Mouse (Mus musculus) neural tube, embryonic 15.5 days (tissue): ENCODE results near the gene Mn1. TPM values are rescaled to one million over a fixed set of nuclear protein-coding genes. Genes with fewer than 3 reads are reported as not detected.

Experiments used
- ATAC-seq: fragments of 200-750 bp; cut with Nextera tagmentation; 2 replicates; pipeline ENCODE4 v1.8.0; 2017; ENCODE audit warnings: mild to moderate bottlenecking, moderate TSS enrichment, moderate library complexity; ENCODE audit not compliant: low FRiP score
- H3K27ac ChIP-seq: fragments of 300-500 bp; sonication (generic); replicated peaks from 2 replicates; pipeline ENCODE4 v1.5.1; 2015; ENCODE audit warnings: mild to moderate bottlenecking, inconsistent platforms
- H3K27me3 ChIP-seq: fragments of 300-500 bp; sonication (generic); replicated peaks from 2 replicates; pipeline ENCODE4 v1.6.1; 2015; ENCODE audit warnings: inconsistent platforms
- H3K36me3 ChIP-seq: fragments of 300-500 bp; sonication (generic); 2 replicates; pipeline ENCODE4 v1.6.1; 2015; ENCODE audit warnings: inconsistent platforms
- H3K4me1 ChIP-seq: fragments of 300-500 bp; sonication (generic); 2 replicates; pipeline ENCODE4 v1.6.1; 2015; ENCODE audit warnings: inconsistent platforms
- H3K4me2 ChIP-seq: fragments of 300-500 bp; sonication (generic); 2 replicates; pipeline ENCODE4 v1.6.1; 2015; ENCODE audit warnings: inconsistent platforms, mild to moderate bottlenecking, moderate library complexity
- H3K4me3 ChIP-seq: fragments of 300-500 bp; sonication (generic); replicated peaks from 2 replicates; pipeline ENCODE4 v1.5.1; 2015; ENCODE audit warnings: mild to moderate bottlenecking, inconsistent platforms
- H3K9ac ChIP-seq: fragments of 300-500 bp; sonication (generic); replicated peaks from 2 replicates; pipeline ENCODE4 v1.6.1; 2015; ENCODE audit warnings: mild to moderate bottlenecking, inconsistent platforms
- H3K9me3 ChIP-seq: fragments of 300-500 bp; sonication (generic); replicated peaks from 2 replicates; pipeline ENCODE4 v1.6.1; 2016; ENCODE audit warnings: inconsistent platforms
- WGBS: fragments of 180-500 bp; shearing (Covaris S2); methylation state at CpG from one replicate; pipeline ENCODE4 v1.1.7; 2015; ENCODE audit warnings: mixed read lengths; 5-methylcytosine and 5-hydroxymethylcytosine counted together
- polyA plus RNA-seq: library from polyadenylated mRNA; unstranded; fragments of >200 nt; fragmentation: Nextera tagmentation; extraction: Ambion mirVana; gene quantifications from 2 replicates; pipeline ENCODE4 v1.2.1, GENCODE M21; 2015

Gene Mn1
- polyA plus RNA-seq, 1 experiment from 2014 or later: 18.3 TPM

DNA sequence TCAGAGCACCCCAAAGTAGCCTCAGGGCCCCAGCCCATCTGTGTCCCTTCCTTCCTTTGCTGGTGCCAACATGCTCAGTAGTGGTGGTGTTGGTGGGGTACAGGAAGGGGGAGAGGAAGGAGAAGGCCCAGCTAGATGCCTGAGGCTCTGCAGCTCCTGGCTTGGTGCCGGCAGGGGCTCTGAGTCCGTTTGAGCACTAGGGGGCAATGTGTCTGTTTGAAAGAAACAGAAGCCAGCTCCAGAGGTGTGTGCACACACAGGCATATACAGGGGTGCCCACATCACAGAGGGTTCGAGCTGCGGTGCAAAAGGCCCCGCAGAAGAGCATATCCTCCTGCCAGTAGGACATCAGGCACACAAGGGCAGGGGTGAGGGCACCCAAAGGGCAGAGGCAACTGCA lies 3.0 kb upstream of the Mn1 start:
- Histone ChIP-seq H3K9me3 (no peaks in the 10 kb centered on the region), H3K4me3 (no peak overlapping the region), H3K9ac (no peak overlapping the region), H3K27ac (no peak overlapping the region), H3K27me3 (peaks cover 26% of the 10 kb centered on the region), H3K36me3 (no peaks in the 10 kb centered on the region), H3K4me1 (peaks cover 46% of the 10 kb centered on the region), H3K4me2 (peak overlapping the region; percentile 33; the same call in 1 of the 2 replicates)
- WGBS: under 1% methylated on average over 5 of the region's 5 CpGs
- peak; percentile 25; the same call in 1 of the 2 replicates for ATAC-seq

- H3K27me3 ChIP-seq: peaks cover 22% of the 10 kb centered on the region
- H3K4me2 ChIP-seq: peak overlapping the region; percentile 33
- H3K36me3 ChIP-seq: no peaks in the 10 kb centered on the region
- H3K4me1 ChIP-seq: peaks cover 49% of the 10 kb centered on the region
- no peak for ATAC-seq
- H3K27ac ChIP-seq: 0 out of 2 replicates have a peak overlapping the region, but pooled peaks have one; percentile 23
- H3K9me3 ChIP-seq: no peaks in the 10 kb centered on the region
- no peak overlapping the region for H3K4me3 ChIP-seq
- 39% methylated on average over 4 of the region's 4 CpGs for WGBS
- no peak overlapping the region for H3K9ac ChIP-seq
Measured at GRCm38 (mm10) chr5:111414770-111415249, 2.4 kb upstream of the Mn1 start.

- WGBS: 1% methylated on average over 14 of the region's 14 CpGs
Measured at GRCm38 (mm10) chr5:111415575-111415974, 1.6 kb upstream of the Mn1 start.

GRCm38 (mm10) chr5:111416048-111416447 lies 1.1 kb upstream of the Mn1 start:
- peak overlapping the region; percentile 73 for H3K4me3 ChIP-seq
- no peaks in the 10 kb centered on the region for H3K36me3 ChIP-seq
- H3K27me3 ChIP-seq: peaks cover 18% of the 10 kb centered on the region
- ATAC-seq: no peak
- peak overlapping the region; percentile 83 for H3K27ac ChIP-seq
- under 1% methylated on average over 13 of the region's 13 CpGs for WGBS
- peak overlapping the region; percentile 57; the same call in 1 of the 2 replicates for H3K9ac ChIP-seq
- peak overlapping the region; percentile 97 for H3K4me2 ChIP-seq
- peaks cover 61% of the 10 kb centered on the region for H3K4me1 ChIP-seq
- H3K9me3 ChIP-seq: no peaks in the 10 kb centered on the region

More at GRCm38 (mm10) chr5:111415575-111415974, 1.6 kb upstream of the Mn1 start:
- H3K4me2 ChIP-seq: peak overlapping the region; percentile 97
- H3K27ac ChIP-seq: no peak overlapping the region
- peaks cover 21% of the 10 kb centered on the region for H3K27me3 ChIP-seq
- H3K36me3 ChIP-seq: no peaks in the 10 kb centered on the region
- H3K9ac ChIP-seq: 0 out of 2 replicates have a peak overlapping the region, but pooled peaks have one; percentile 26
- no peak for ATAC-seq
- peaks cover 57% of the 10 kb centered on the region for H3K4me1 ChIP-seq
- H3K9me3 ChIP-seq: no peaks in the 10 kb centered on the region
- H3K4me3 ChIP-seq: peak overlapping the region; percentile 73

DNA sequence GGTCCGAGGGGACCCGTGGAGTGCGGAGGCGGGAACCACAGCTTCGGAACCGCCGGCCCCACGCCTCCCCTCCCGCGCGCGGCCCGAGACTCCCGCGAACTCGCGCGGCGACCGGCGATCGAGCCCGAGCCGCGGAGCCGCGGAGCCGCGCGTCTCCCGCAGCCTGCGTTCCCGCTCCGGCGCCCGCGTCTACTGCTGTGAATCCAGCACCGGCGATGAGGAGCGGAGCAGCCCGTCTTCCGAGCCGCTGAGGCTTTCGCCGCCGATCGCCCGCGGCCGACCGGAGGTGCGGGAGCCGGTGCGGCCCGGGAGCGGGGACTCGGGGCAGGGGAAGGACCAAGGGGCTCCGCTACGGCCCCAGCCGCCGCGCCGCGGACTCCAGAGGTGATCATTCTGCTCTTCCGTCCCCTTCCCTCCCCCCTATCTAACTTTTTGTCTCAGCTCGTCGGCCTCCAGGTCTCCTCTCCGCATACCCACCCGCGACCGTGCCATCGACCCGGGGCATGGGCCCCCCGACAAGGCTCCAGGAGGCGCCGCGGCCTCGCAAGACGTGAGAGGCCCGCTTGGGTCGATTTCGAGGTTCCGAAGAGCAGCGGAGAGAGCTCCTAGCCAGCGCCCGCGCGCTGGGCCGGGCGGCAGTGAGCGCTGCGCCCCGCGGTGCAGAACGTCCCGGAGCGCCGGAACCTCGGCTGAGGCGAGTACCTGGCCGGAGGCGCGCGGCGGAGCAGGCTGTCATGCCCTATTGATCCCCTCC lies 393 bp downstream of the Mn1 start:
- peak overlapping the region; percentile 73 for H3K4me3 ChIP-seq
- H3K9me3 ChIP-seq: no peaks in the 10 kb centered on the region
- WGBS: under 1% methylated on average over 102 of the region's 105 CpGs
- peak overlapping the region; percentile 97 for H3K4me2 ChIP-seq
- no peak; the same call in 1 of the 2 replicates for ATAC-seq
- H3K27me3 ChIP-seq: peaks cover 7% of the 10 kb centered on the region; the same call in 1 of the 2 replicates
- peak overlapping the region; percentile 83 for H3K27ac ChIP-seq
- H3K4me1 ChIP-seq: peaks cover 76% of the 10 kb centered on the region
- no peaks in the 10 kb centered on the region for H3K36me3 ChIP-seq
- peak overlapping the region; percentile 74 for H3K9ac ChIP-seq

DNA sequence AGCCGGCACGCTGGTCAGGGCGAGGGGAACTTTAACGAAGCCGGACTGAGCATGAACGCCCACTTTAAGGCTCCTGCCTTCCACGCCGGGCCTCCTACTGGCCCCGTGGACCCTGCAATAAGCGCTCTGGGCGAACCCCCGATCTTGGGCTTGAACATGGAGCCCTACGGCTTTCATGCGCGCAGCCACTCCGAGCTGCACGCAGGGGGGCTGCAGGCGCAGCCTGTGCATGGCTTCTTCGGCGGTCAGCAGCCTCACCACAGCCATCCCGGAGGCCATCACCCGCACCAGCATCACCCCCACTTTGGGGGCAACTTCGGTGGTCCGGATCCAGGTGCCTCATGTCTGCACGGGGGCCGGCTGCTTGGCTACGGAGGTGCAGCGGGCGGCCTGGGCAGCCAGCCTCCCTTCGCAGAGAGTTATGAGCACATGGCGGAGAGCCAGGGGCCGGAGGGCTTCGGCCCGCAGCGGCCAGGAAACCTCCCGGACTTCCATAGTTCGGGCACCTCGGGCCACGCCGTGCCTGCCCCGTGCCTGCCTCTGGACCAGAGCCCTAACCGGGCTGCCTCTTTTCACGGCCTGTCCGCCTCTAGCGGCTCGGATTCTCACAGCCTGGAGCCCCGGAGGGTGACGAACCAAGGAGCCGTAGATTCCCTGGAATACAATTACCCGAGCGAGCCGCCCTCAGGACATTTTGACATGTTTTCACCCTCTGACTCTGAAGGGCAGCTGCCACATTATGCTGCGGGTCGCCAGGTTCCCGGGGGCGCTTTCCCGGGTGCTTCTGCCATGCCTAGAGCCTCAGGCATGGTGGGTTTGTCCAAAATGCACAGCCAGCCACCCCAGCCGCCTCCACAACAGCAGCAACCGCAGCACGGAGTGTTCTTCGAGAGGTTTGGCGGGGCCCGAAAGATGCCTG lies 1.3 kb downstream of the Mn1 start:
- Histone ChIP-seq H3K4me2 (peak overlapping the region; percentile 97), H3K4me1 (peaks cover 84% of the 10 kb centered on the region), H3K36me3 (no peaks in the 10 kb centered on the region), H3K4me3 (peak overlapping the region; percentile 73), H3K27me3 (peaks cover 3% of the 10 kb centered on the region; the same call in 1 of the 2 replicates), H3K27ac (peak overlapping the region; percentile 83), H3K9ac (peak overlapping the region; percentile 74), H3K9me3 (no peaks in the 10 kb centered on the region)
- under 1% methylated on average over 62 of the region's 63 CpGs for whole genome bisulfite sequencing
- no peak for ATAC-seq

DNA sequence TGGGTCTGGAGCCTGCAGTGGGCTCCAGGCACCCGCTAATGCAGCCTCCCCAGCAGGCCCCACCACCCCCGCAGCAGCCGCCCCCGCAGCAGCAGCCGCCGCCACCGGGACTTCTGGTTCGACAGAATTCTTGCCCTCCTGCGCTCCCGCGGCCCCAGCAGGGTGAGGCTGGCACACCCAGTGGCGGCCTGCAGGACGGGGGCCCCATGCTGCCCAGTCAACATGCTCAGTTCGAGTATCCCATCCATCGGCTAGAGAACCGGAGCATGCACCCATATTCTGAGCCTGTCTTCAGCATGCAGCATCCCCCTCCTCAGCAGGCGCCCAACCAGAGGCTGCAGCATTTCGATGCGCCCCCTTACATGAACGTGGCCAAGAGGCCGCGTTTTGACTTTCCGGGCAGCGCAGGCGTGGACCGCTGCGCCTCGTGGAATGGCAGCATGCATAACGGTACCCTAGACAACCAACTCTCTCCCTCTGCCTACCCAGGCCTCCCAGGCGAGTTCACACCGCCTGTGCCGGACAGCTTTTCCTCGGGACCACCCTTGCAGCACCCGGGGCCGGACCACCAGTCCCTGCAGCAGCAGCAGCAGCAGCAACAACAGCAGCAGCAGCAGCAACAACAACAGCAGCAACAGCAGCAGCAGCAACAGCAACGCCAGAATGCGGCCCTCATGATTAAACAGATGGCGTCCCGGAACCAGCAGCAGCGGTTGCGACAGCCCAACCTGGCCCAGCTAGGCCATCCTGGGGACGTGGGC lies 2.1 kb downstream of the Mn1 start:
- ATAC-seq: no peak
- Histone ChIP-seq H3K36me3 (no peaks in the 10 kb centered on the region), H3K4me1 (peaks cover 85% of the 10 kb centered on the region), H3K4me2 (peak overlapping the region; percentile 97), H3K27ac (peak overlapping the region; percentile 83; the same call in 1 of the 2 replicates), H3K4me3 (peak overlapping the region; percentile 73), H3K27me3 (no peaks in the 10 kb centered on the region), H3K9me3 (no peaks in the 10 kb centered on the region), H3K9ac (peak overlapping the region; percentile 74)
- WGBS: 3% methylated on average over 42 of the region's 42 CpGs

- H3K9ac ChIP-seq: peak overlapping the region; percentile 74
- peak overlapping the region; percentile 97 for H3K4me2 ChIP-seq
- peaks cover 85% of the 10 kb centered on the region for H3K4me1 ChIP-seq
- ATAC-seq: no peak
- no peak overlapping the region for H3K27ac ChIP-seq
- 2% methylated on average over 55 of the region's 56 CpGs for WGBS
- H3K27me3 ChIP-seq: no peaks in the 10 kb centered on the region
- H3K4me3 ChIP-seq: peak overlapping the region; percentile 73
- no peaks in the 10 kb centered on the region for H3K9me3 ChIP-seq
- no peaks in the 10 kb centered on the region for H3K36me3 ChIP-seq
Measured at GRCm38 (mm10) chr5:111420011-111420691, 3.0 kb downstream of the Mn1 start.

- no peaks in the 10 kb centered on the region for H3K27me3 ChIP-seq
- ATAC-seq: no peak
- H3K4me3 ChIP-seq: peak overlapping the region; percentile 73
- H3K27ac ChIP-seq: 0 out of 2 replicates have a peak overlapping the region, but pooled peaks have one; percentile 13
- no peaks in the 10 kb centered on the region for H3K36me3 ChIP-seq
- no peaks in the 10 kb centered on the region for H3K9me3 ChIP-seq
- H3K4me2 ChIP-seq: peak overlapping the region; percentile 97
- WGBS: 35% methylated on average over 22 of the region's 22 CpGs
- H3K9ac ChIP-seq: peak overlapping the region; percentile 74
- H3K4me1 ChIP-seq: peaks cover 88% of the 10 kb centered on the region
Measured at GRCm38 (mm10) chr5:111420896-111421295, 3.7 kb downstream of the Mn1 start.

- no peak for ATAC-seq
- H3K4me2 ChIP-seq: peak overlapping the region; percentile 97
- H3K9ac ChIP-seq: peak overlapping the region; percentile 74
- WGBS: 44% methylated on average over 15 of the region's 15 CpGs
- H3K4me3 ChIP-seq: peak overlapping the region; percentile 73
- peaks cover 91% of the 10 kb centered on the region for H3K4me1 ChIP-seq
- H3K27ac ChIP-seq: no peak overlapping the region
- no peaks in the 10 kb centered on the region for H3K27me3 ChIP-seq
- no peaks in the 10 kb centered on the region for H3K36me3 ChIP-seq
- no peaks in the 10 kb centered on the region for H3K9me3 ChIP-seq
Measured at GRCm38 (mm10) chr5:111421424-111421823, 4.3 kb downstream of the Mn1 start.
